Mouse (Mus musculus): ENCODE measurements around the gene Fam213b. TPM values are rescaled to one million over a fixed set of nuclear protein-coding genes. Genes with fewer than 3 reads are reported as not detected.
A peak's percentile ranks its signal among the peaks of the same experiment; 100 is the strongest.

Gene Fam213b
- polyA plus RNA-seq, 2 experiments from 2014 or later: 5.4 to 11.3 TPM

GRCm38 (mm10) chr4:154922931-154923330, 24.0 kb upstream of the Fam213b start:
- no peak for ATAC-seq

- ATAC-seq: no peak
These were observed 23.4 kb upstream of the Fam213b start for GRCm38 (mm10) chr4:154922291-154922690.

GRCm38 (mm10) chr4:154916662-154917061, 17.7 kb upstream of the Fam213b start:
- no peak for ATAC-seq

- no peak for ATAC-seq
These were observed 16.4 kb upstream of the Fam213b start for GRCm38 (mm10) chr4:154915286-154915685.

- ATAC-seq: no peak
These were observed 15.8 kb upstream of the Fam213b start for GRCm38 (mm10) chr4:154914707-154915106.

GRCm38 (mm10) chr4:154914252-154914651, 15.3 kb upstream of the Fam213b start:
- ATAC-seq: no peak

GRCm38 (mm10) chr4:154913845-154914244, 14.9 kb upstream of the Fam213b start:
- peak; percentile 39 for ATAC-seq

GRCm38 (mm10) chr4:154911644-154912043, 12.7 kb upstream of the Fam213b start:
- no peak for ATAC-seq

- ATAC-seq: no peak
These were observed 11.9 kb upstream of the Fam213b start for GRCm38 (mm10) chr4:154910606-154911522.

- no peak for ATAC-seq
These were observed 9.6 kb upstream of the Fam213b start for GRCm38 (mm10) chr4:154908490-154908889.

- ATAC-seq: peak; percentile 48
These were observed 8.9 kb upstream of the Fam213b start for GRCm38 (mm10) chr4:154907833-154908232.

GRCm38 (mm10) chr4:154904185-154905071, 5.5 kb upstream of the Fam213b start:
- peak; percentile 99 for ATAC-seq

- ATAC-seq: no peak
These were observed 3.4 kb upstream of the Fam213b start for GRCm38 (mm10) chr4:154902371-154902770.

- ATAC-seq: no peak
These were observed 1.1 kb downstream of the Fam213b start for GRCm38 (mm10) chr4:154897676-154898465.

- no peak for ATAC-seq
These were observed 3.4 kb downstream of the Fam213b start for GRCm38 (mm10) chr4:154895549-154895948.

GRCm38 (mm10) chr4:154890887-154891286, 8.0 kb downstream of the Fam213b start:
- no peak for ATAC-seq

- no peak for ATAC-seq
These were observed 11.2 kb downstream of the Fam213b start for GRCm38 (mm10) chr4:154887593-154888250.

- no peak for ATAC-seq
These were observed 11.9 kb downstream of the Fam213b start for GRCm38 (mm10) chr4:154886876-154887592.

- ATAC-seq: no peak
These were observed 13.5 kb downstream of the Fam213b start for GRCm38 (mm10) chr4:154885416-154885815.

GRCm38 (mm10) chr4:154882014-154882659, 16.8 kb downstream of the Fam213b start:
- ATAC-seq: no peak

GRCm38 (mm10) chr4:154880730-154881129, 18.2 kb downstream of the Fam213b start:
- no peak for ATAC-seq
